Mouse (Mus musculus) granulocyte monocyte progenitor cell, adult 5-6 weeks (primary cell): ENCODE results near the gene Adgra3. TPM values are rescaled to one million over a fixed set of nuclear protein-coding genes. Genes with fewer than 3 reads are reported as not detected.
A peak's percentile ranks its signal among the peaks of the same experiment; 100 is the strongest.

Source experiments
- ATAC-seq: replicated peaks from 2 replicates; pipeline ENCODE4 v1.8.0; 2016; ENCODE audit warnings: mild to moderate bottlenecking, moderate TSS enrichment, inconsistent platforms; ENCODE audit not compliant: poor library complexity, severe bottlenecking
- total RNA-seq, 2 experiments: library from RNA; stranded (forward) in 1 of 2; stranded (reverse) in 1 of 2; fragments of 200-712, 200-1000 nt in 1 of 2; fragments of >200 nt in 1 of 2; fragmentation: Nextera tagmentation in 1 of 2; gene quantifications; 2 replicates each; pipeline ENCODE4 v1.2.3; 2014 to 2017

Gene Adgra3
- total RNA-seq, 2 experiments from 2014 or later = 5.5 to 6.0 TPM

DNA sequence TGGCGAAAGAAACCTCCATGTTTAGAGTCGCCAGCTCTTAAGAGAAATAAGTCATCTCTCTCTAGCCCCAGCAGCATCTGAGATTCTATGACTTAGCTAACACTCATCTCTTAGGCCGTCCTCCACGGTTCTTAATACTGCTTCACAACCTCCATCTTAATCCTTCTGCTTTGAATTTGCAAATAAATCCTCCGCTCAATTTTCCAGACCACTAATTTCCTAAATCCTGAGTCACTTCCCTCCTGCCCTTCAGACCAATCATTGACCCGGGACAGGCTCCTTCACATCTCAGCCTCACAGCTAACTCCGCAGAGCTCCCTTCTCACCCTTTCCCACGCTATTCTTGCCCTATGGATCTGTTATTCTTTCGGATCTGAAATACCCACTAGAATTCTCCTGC is 25.1 kb downstream of the Adgra3 start:
- ATAC-seq = no peak

DNA sequence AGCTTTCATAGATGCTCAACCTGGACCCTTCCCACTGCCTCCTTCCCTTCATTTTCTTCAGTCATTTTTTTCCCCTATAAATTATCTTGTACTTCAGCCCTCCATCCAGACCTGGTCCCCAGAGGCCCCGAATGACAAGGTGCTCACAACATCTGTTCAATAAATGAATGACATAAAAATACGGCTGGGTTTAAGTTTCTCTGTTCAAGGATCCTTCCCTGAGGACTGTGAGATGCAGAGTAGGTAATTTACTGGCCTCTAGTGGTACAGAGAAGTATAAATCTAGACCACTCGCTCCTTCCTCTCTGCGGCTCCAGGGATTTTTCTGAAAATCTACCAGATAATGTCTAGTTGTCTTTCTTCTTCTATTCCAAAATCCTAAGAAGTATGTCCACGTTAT is 26.5 kb downstream of the Adgra3 start:
- ATAC-seq = peak; percentile 36; the same call in 1 of the 2 replicates

DNA sequence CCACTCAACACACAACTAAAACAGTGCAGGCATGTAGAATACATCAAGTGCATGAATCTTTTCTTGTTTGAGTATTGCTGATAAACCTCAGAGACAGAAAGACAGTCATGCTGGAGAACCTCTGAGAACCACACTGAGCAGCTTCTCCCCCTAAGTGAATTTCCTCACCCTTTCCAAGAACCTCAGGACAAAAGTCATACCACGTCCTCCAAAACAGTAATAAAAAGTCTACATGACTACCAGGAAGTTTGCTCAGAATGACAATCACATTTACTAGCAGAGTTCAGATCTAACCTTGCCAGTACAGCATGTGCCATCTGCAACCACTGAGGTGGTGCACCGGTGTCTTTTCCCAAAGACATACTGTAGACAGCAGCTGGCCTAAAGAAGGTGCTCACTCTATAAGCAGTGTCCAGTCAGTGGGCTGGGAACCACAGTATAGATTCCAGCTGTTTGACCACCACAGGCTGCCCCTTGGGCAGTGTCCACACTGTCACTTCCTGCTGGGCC is 27.0 kb downstream of the Adgra3 start:
- no peak for ATAC-seq

DNA sequence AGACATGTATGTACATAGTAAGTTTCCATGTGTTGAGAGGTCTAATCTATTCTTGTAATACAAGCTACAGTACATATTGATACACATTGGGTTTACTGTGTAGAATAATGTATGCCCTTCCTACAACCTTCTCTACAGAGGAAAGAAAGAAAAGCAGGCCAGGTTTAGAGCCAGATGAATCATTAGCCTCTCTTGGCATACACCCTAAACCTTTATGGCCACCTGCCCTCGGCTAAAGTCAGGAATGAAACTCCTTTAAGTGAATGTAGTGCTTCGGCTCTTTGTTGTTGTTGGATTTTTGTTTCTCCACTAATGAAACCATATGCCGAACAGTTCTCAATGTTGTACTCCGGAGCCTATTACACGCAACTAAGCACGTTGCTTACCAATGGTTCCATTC is 27.5 kb downstream of the Adgra3 start:
- ATAC-seq = no peak

DNA sequence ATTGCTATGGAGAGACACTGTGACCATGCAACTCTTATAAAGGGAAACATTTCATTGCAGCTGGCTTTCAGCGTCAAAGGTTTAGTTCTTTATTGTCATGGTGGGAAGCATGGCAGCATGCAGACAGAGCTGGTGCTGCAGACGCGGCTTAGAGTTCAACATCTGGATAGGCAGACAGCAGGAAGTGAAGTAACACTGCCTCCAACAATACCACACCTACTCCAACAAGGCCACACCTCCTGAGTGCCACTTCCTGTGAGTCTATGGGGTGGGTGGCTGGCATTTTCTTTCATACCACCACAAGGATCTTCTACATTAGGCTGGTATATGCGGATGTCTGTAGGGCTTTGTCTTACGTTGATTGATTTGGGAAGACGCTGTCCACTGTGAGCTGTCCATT is 29.1 kb downstream of the Adgra3 start:
- ATAC-seq = peak; percentile 70

DNA sequence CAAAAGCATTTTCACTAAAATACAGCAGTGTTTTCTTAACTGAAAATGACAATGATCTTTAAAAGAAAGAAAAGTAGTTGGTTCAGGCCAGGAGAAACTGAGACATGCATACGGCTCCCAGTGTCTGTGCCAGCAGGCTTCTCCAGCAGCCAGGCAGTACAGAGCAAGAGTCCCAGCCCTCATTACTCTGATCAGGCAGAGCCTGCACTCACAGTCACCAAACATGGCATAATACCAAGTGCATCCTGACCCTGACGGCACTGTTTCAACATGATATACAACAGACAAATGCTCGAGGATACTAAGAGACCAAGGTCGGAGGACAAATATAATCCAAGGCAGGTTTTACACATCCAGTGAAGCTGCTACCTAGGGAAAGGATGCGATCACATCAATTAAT is 31.2 kb downstream of the Adgra3 start:
- no peak for ATAC-seq

DNA sequence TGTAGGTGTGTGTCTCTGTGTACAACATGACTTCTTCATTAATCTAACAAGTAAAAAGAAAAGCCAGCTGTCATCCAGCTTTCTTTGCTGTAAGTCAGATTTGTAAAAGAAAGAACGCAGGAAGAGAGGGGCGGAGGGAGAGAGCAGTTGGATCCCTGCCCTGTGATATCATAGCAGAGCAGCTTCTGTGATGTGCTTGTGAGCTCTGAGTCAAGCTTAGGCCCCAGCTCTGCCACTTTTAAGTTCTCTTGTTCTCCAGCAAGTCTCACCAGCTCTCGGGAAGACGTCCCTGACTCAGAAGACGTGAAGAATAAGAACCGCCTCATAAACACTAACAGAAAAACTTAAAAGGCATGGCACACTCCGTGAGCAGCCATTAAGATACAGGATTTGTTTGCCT is 31.8 kb downstream of the Adgra3 start:
- no peak for ATAC-seq

DNA sequence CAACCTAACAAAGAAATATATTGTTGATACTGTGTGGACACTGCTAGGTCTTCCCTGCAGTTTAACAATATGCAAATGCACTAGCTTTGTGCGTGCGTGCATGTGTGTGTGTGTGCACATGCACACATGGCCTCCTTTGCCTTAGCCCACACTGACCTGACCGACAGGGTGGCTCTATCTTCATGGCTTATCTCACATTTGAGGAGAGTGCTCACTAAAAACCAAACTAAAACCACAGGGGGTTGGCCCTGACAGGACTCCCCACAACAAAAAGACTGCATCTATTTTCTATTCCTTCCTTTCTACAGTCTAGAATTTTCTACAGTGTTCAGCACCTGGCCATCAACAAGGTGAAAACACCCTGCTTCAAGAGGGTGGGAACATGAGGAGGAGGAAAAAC is 32.7 kb downstream of the Adgra3 start:
- ATAC-seq = peak; percentile 49

DNA sequence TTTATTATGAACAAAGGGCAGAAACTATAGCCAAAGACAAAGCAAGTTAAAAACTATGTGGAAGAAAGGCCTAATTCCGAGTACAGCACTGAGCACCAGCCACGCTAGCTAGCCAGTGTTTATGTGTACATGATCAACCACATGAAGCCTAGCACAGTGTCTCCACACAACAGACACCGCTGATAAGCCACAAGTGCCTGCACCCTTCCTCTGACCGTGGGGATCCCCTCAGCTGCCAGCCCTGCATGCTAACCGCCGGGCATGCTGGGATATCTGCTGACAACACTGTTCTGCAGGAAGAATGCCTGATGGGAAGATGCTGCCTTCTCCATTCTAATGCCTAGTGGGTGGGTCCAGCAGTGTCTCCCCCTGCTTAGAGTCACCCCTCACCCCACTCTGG is 34.7 kb downstream of the Adgra3 start:
- ATAC-seq = no peak

DNA sequence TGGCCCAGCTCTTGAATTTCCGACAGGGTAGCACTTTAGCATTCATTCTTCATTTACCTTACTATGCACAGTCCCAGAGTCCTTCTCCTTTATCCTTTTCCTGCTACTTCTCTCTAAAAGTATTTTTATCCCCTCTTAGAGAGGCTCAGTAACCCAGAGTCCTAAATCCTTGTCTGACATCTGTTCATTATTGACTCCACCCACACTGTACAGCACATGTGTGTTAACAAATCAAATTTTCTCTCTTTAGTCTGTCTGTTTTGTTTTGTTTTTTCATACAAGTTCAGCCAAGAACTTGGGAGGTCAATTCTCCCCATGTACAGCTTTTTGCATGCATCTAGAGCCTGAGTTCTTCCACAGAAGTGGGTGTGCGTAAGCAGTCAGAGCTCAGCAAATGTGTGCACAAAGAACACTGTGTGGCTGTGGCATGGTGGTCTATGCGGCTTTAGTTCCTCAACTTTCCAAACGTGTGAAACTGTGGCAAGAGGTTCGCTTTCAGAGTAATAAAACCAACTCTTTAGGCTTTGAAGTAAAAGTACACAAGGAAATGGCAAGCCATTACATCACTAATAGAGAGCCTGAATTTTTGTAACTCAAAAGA is 42.7 kb downstream of the Adgra3 start:
- ATAC-seq = no peak

DNA sequence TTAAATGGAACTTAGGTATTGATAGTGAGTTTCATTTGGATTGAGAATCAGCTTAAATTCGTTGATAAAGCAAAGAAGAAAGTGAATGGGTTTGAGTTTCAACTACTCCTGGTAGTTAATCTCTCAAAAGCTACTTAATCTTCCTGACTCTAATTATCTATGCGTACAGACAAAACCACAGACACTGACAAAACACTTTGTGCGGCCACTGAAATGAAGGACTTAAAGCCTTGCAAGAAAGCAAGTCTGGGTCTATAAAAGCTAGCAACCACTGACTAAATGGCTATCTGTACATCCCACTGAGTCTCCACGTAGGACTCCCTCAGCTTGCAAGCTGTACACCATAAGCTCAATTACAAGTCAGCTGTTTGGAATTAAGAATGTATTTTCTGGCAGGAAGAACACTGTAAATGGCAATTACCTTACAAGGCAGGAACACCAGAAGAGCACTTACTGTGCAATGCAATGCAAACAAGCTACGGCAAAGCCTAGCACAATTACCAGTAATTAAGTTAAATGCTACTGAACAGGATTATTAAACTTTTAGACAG is 43.6 kb downstream of the Adgra3 start:
- no peak; the same call in 1 of the 2 replicates for ATAC-seq

DNA sequence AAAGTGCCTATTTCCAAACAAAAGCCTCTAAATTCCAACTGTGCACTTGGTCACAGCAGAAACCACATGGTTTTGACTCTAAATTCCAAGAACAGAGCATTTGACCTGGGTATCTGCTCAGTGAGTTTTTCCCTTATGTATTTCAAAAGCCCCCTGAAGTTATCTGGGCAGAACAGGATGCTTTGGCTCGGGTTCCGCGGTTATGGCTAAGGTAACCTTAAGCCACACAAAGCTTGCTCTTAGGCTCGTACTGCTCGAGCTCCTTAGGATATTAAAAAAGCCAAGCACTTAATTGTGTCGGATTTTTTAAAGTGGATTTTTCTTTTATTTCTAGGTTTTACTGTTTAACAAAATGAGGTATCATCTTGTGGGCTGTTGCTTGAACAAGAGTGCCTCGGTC is 44.1 kb downstream of the Adgra3 start:
- no peak for ATAC-seq

DNA sequence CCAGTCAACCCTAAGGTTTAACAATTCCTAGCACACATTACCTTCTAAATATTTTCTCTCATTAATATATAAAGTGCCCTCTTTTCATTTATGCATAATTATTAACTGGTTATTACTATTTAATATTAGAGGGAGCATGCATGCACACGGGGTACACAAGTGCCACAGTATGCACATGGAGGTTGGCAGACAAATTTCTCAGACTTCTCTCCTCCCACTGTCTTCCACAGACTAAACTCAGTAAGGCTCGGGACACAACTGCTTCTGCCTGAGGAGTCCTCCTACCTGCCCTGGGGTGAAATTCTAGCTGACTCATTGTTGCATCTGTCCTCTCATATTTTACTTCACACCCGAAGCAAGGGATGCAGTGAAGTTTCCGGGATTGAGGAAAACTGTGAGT is 44.8 kb downstream of the Adgra3 start:
- ATAC-seq = no peak

DNA sequence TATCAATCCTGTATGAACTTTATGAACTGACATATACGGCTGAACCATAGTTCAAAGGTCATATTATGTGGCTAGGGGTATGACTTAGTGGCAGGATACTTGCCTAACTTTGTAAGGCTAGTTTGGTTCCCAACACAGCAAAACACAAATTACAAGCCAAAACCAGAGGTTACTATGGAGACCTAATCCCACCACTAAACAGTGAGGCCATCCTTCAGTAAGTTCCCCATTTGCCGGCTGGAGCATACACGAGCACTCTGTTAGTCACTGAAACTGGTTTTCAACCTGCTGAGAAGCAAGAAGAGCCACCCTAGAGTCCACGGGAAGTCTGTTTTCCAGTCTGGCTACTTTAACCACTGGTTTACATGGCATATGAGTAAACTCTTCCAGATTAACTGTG is 50.0 kb downstream of the Adgra3 start:
- ATAC-seq = peak; percentile 97

DNA sequence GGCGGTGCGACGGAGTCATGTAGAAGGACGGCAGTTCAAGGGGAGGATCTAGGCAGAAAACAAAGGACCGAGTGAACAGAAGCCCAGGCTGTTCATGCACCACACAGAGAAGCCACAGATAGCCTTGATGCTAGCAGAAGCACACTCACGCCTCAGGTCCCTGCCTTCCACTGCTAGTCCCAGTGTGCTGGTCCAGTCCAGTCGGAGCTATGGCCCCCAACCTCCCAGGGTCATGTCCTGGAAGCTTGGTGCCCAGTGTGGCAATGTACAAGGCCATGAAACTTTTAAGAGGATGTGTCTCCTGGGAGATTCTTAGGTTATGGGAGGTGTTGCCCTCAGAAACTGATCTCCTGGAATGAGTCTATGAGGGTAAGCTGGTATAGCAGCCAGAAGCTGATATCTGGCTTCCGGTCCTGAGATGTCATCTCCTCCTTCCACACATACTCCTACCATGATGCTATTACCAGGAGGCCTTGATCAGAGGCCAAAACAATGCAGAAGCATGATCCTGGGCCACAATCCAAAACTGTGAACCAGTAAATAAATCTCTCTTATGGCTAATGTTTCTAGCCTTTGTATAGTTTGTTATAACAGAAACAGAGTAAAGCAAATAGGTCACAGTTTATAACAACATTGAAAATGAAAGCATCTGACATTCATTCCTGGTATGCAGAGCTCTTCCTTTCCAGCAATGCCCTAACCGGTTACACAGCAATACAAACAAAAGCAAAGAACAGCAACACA is 51.7 kb downstream of the Adgra3 start:
- no peak for ATAC-seq

DNA sequence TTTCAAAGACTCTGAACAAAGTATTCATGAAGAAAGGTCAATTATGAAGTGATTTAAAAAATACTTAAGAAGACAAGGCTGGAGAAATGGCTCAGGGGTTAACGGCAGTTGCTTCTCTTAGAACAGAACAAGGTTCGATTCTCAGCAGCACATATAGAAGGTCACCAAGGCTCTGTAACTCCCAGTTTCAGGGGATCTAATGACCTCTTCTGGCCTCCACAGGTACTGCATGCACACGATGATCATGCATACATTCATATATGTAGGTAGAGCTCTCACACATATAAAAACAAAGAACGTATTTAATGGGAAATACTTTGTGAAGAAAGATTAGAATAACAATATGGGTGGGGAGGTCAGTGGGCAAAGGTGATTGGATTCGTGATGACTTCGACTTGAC is 56.5 kb downstream of the Adgra3 start:
- ATAC-seq = peak; percentile 66

DNA sequence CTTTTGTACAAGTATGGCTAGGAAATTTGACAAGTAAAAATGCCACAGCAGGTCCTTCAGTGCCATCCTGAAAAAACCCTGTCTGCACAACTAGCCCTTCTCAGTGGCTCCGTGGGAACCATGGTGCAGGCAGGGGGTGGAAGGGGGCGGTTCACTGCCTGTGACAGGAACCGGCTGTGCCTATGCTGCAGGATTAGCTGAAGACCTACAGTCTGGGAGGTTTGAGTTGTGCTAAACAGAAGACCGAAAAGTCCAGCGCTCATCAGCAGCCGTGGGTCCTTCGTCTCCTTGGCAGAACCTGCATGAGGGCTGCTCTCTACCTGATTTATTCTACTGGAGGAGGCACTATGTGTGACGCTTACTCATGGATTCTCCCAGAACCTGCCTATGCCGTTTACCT is 59.0 kb downstream of the Adgra3 start:
- ATAC-seq = no peak

DNA sequence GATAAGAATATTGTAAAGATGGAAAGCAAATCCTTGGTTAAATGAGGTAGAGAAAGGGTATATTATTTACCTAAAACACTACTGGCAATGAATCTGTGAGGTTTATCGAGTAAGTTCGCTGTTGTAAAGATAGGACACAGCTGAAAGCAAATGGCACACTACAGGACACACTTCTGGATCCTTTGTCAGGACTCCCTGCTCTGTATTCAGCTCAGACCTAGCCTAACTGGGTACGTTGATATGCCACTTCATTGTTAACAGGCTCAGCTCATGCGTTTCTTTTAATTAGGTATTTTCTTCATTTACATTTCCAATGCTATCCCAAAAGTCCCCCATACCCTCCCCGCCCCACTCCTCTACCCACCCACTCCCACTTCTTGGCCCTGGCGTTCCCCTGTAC is 61.8 kb downstream of the Adgra3 start:
- ATAC-seq = no peak

DNA sequence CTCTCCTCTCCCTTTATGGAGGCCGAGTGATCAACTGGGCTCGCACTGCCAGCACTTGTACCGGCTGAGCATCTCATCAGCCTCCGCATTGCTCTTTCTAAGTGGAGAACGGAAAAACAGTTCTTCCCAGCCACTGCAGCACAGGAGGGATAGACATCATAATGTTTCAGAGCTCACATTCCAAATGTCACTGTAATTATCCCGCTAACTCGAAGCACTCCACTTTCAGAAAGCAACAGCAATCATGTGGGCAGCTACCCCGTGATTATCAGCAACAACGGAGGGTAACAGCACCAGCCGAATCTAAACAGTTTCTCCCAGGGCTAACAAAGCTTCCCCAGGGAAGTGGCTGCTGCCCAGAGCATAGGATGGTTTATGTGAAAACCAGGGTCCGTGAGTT is 62.3 kb downstream of the Adgra3 start:
- no peak for ATAC-seq

DNA sequence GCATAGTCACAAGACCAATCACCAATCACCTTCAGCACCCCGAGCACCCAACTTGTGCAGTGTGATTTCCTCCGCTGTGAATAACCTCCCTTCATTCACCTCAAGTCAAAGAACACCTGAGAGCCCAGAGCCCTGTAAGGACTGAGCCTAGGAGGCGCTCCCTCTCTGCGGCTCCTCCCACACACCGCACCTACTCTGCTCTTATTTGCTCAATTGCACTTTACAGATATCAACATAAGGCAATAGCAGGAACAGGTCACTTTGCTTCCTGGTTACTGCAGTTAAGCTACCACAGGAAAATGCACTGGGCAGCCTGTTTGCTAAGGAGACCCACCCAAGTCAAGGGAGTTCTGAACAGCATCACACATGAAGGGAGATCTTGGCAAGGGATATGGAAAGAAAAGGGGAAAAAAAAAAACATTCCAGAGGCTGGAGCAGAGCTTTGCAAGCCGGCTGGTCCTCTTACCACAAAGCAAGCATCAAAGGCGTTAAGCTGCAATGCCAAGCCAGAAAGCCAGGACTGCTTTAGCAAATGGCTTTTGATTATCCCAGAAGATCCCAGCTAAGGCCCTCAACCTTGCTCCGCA is 68.0 kb downstream of the Adgra3 start:
- ATAC-seq = no peak

DNA sequence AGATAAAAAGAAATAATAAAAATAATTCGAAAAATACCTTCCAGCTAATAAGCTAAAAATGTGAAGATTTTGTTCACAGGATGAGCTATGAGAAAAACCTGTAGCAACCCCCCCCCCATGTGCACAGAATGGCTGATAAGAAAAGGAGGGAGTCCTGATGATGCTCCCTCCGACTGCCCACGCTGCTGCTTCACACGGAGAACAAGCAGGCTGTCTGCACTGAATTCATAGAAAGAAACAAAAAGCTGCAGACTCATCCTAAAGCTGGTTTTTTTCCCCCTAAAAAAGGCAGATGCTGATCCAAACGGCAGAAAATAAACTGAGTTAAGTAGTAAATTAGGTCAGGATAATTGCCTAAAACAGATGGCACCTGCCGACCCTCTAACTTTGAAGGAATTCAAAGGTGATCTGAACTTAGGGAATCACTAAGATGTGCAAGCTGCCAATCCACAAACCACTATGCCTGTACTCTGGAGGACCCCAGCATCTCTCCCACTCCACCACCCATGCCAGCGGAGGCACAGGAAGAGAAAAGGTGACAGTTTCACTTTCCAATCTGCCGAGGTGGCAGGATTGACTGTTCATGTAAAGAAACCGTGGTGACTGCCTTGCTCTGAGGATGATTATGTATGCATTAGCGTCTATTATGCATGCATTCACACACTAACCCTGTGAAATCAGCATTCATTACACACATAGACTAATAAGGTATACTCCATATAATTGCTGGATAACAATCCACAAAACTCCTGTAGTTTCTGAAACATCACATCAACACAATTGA is 70.6 kb downstream of the Adgra3 start:
- ATAC-seq = no peak
